Mouse (Mus musculus): ENCODE results near the gene Mical3.

Mical3 gene

DNA sequence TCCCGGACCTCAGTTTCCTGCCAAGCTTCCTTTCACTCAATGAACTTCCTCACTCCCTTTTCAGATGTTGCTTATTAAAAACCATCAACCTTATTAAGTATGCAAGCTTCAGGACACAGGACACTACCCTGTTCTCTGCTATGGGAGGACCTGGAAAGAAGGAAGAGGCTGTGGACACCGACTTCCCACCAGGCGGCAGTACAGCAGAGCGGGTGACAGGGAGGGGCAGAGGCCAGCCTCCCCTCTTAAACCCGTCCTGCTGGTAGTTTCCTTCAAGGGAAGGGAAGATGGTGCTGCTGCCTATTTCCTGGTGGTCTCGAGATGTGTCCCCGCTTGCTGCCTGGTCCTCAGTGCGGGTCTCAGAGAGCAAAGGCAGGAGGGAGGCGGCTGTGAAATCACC lies 117.0 kb downstream of the Mical3 start:
- DNase-seq (ENCODE audit: low spot score): no peak

GRCm38 (mm10) chr6:121011709-121012108 lies 119.1 kb downstream of the Mical3 start:
- no peak for DNase-seq (ENCODE audit: low spot score)

GRCm38 (mm10) chr6:121009651-121010050 lies 121.1 kb downstream of the Mical3 start:
- DNase-seq (ENCODE audit: low spot score): no peak

- DNase-seq (ENCODE audit: low spot score): no peak
These were observed 125.8 kb downstream of the Mical3 start for GRCm38 (mm10) chr6:121004959-121005358.

GRCm38 (mm10) chr6:121002952-121003351 lies 127.8 kb downstream of the Mical3 start:
- DNase-seq (ENCODE audit: low spot score): no peak

DNA sequence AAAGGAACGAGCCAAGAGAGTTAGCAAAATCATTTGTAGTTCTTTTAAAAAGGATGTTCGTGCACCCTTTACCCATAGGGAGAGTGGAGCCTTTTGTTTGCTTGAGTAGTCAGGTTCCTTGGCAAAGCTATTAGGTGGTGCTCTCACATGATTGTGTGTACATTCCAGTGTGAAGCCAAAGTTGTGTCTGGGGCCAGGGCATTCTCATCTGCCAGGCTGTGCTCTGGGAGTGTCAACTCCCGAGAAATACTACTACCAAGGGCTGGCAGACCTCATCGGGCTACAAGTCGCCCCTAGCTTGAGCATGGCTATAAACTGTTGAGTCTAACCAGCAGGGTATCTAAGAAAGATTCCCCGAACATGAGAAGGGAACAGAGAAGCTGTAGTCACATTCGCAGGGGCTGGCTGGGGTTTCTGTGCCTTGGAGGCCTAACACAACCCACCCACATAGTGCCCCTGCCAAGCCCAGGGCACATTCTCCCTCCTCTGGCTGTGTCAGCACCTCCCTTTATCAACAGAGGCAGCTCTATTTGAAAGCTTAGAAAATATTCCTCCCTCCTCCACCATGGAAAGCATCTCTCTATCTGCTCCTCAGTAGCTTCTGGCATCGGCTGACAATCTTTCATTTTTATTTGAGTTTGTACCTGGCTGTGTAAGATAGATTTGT lies 130.8 kb downstream of the Mical3 start:
- no peak for DNase-seq (ENCODE audit: low spot score)

DNA sequence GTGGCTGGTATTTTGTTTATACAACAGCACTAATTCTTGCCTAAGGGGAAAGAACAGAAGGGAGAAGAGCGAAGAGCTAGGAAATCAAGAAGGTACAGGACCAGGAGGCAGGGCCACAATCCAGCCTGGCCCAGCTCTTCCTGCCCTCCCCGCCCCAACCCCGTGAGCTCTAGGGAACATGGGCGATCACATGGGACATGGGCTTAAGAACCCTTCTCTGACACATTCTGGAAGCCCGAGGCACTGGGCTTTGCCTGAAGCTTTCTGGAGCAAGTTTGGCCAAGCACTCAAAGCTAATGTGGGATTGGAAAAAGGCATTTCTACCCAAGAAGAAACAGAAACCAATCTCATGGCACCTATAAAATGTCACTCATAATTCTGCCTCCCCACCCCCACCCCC lies 131.7 kb downstream of the Mical3 start:
- no peak for DNase-seq (ENCODE audit: low spot score)

DNA sequence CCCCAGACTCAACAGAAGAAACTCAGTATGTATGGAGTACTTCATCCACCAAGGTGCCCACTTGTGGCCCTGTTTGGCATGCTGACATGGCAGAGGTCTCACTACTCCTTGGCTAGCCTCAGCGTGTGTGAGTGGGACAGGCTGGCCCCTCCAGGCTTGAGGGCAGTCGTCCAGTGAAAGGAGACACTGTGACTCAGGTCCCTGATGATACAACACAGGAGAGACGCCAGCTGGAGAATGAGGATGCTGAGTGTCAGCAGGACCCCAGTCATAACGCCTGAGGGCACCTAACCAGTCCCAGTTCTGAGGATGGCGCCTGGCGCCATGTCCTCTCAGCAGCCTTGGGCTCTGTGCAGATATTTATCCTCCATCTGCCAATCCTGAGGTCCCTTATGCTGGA lies 134.2 kb downstream of the Mical3 start:
- no peak for DNase-seq (ENCODE audit: low spot score)

DNA sequence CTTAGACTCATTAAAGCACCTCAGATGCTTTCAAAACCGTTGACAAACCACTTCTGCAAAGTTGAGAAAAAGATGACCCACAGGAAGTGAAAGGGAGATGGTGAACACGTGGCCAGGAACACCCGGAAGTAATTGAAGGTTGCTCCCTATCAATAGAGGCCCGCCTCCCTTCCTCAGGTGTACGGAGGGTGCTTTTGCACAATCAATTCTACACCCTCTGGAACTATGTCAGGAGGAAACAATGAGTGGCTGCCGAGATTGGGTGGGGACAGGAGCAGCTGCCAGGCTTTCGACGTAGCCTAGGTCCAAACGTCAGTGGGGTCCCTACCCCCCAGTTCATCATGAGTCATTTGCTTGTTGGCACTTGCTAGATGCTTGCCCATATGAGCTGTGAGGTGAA lies 135.3 kb downstream of the Mical3 start:
- DNase-seq (ENCODE audit: low spot score): no peak

GRCm38 (mm10) chr6:120991857-120992256 lies 138.9 kb downstream of the Mical3 start:
- no peak for DNase-seq (ENCODE audit: low spot score)

DNA sequence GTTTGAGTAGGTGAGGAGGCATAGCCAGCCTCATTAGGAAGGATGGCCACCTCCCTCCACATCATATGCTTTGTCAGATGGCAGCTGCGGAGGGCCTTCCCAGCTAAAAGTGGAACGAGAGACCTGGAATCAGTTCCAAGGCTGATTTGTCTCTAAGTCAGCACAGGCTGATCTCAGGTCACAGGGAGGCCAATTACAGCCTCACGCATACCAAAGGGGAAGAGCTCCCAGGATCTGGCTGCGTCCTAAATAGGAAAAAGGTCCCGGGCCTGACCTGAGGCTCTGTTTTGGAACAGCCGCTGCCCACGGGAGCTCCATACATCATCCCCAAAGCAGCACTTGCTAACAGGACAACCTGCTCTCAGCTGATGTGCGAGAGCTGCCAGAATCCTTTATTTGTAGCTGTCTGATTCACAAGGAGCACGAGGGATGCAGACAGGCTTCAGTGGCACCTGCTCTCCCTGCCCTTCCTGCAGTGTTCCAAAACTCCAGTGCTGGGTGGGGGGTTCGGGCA lies 143.2 kb downstream of the Mical3 start:
- no peak for DNase-seq (ENCODE audit: low spot score)

- DNase-seq (ENCODE audit: low spot score): no peak
These were observed 143.6 kb downstream of the Mical3 start for GRCm38 (mm10) chr6:120987164-120987563.

GRCm38 (mm10) chr6:120986172-120986571 lies 144.6 kb downstream of the Mical3 start:
- DNase-seq (ENCODE audit: low spot score): no peak

GRCm38 (mm10) chr6:120982314-120982713 lies 148.5 kb downstream of the Mical3 start:
- DNase-seq (ENCODE audit: low spot score): no peak

GRCm38 (mm10) chr6:120981537-120981936 lies 149.3 kb downstream of the Mical3 start:
- no peak for DNase-seq (ENCODE audit: low spot score)

GRCm38 (mm10) chr6:120978019-120978621 lies 152.7 kb downstream of the Mical3 start:
- peak; percentile 18 for DNase-seq (ENCODE audit: low spot score)

DNA sequence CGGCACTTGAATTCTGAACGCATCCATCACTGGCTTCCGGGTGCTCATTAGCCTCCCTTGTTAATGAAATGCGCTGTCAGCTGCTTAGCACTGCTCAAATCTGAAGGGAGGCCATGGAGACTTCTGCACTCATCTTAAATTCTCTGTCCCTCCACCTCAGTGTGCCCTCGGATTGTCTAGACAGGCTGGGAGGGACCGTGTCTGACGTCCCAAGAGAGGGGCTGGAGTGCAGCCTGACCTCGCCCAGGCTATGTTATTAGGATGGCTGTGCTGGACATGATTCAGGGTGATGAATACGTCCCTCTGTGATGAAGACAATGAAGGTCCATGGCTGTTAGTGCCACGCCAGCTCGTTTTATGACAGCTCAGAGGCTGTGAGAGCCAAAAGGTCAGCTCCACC lies 153.8 kb downstream of the Mical3 start:
- DNase-seq (ENCODE audit: low spot score): no peak

DNA sequence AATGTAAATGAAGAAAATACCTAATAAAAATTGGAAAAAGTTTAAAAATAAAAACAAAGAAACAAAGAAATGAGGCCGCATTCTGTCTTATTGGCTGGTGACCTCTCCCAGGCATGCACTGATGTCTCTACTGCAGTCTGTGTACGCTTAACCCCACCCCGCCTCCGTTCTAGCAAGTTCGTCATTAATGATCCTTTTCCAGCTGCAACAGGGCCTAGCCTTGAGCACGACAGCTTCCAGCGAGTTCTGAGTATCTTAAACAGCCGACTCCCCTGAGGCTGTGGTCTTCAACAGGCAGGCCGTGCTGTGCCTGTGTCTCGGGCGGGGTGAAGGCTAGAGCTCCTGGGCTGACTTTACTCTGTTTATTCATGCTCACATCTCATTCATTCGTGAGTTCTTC lies 154.7 kb downstream of the Mical3 start:
- no peak for DNase-seq (ENCODE audit: low spot score)

- peak; percentile 68 for DNase-seq (ENCODE audit: low spot score)
These were observed 158.8 kb downstream of the Mical3 start for GRCm38 (mm10) chr6:120971797-120972590.

DNA sequence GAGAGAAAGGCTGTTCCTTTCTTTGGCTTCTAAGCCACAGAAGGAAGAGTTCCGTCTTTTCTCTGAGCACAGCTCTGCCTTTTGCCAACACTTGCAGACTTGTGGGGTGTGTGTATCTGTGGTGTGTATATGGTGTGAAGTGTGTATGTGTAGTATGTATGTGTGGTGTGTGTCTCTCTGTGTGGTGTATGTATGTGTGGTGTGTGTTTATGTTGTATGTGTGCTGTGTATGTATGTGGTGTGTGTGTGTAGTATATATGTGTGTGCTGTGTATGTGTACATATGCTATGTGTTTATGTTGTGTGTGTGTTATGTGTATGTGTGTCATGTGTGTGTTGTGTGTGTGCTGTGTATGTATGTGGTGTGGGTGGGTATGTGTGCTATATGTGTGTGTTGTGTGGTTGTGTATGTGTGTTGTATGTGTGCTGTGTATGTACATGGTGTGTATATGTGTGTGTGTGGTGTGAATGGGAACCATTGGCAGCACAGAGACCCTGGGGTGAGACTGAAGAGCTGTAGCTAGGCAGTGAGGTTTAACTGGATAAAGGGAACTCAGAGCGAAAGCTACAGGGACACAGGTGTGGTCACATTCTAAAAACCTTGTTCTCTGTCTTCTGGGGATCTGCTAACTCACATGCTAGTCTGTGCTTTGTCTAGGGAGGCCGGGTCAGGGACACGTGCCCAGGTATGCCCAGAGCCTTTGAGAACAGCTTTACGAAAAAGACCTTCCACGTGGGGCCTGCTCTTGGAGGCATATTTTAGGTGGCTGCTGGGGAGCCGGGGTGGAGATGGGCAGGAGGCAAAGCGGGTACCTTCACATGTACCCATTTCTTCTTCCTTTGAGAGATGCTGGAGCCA lies 159.6 kb downstream of the Mical3 start:
- no peak for DNase-seq (ENCODE audit: low spot score)

DNA sequence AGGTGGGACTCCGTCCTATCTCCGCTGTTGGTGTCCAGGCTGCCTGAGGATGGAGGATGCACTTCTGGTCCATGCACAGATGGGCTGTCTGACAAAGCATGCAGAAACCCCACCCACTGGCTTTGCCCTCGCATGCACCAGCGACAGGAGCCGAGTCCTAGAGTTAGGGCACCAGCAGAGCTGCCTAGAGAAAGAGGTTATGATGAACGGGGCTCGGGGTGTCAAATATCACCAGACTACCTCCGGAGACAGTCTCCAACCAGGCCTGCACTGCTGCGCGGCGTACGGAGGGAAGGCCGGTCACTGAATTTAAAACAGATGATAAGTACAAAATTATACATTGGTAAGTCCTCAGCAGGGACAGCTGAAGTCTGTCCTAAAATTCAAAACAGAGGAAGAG lies 165.0 kb downstream of the Mical3 start:
- DNase-seq (ENCODE audit: low spot score): no peak

- no peak for DNase-seq (ENCODE audit: low spot score)
These were observed 166.6 kb downstream of the Mical3 start for GRCm38 (mm10) chr6:120964179-120964578.
